Mouse (Mus musculus): ENCODE measurements at regions not wholly inside any gene's neighbourhood (a gene's known extent, or its start where the extent isn't known, plus 50 kb on each side); places are given as distances from the start of the nearest gene placed in this dataset.

GRCm38 (mm10) chr2:136617138-136617537 is 96.1 kb upstream of the Snap25 start:
- intact Hi-C loops (cut with DNase I) = no loop called here
- no peak for DNase-seq

GRCm38 (mm10) chr2:136618114-136618513 is 95.1 kb upstream of the Snap25 start:
- DNase-seq = no peak
- intact Hi-C loops (cut with DNase I) = no loop called here

- intact Hi-C loops (cut with DNase I) = no loop called here
- no peak for DNase-seq
These were observed 92.9 kb upstream of the Snap25 start for GRCm38 (mm10) chr2:136620309-136620708.

GRCm38 (mm10) chr2:136620969-136621368 is 92.3 kb upstream of the Snap25 start:
- intact Hi-C loops (cut with DNase I) = no loop called here
- DNase-seq = no peak

- DNase-seq = no peak
- intact Hi-C loops (cut with DNase I) = no loop called here
These were observed 89.3 kb upstream of the Snap25 start for GRCm38 (mm10) chr2:136623808-136624489.

GRCm38 (mm10) chr2:136624490-136624850 is 88.8 kb upstream of the Snap25 start:
- no peak for DNase-seq
- intact Hi-C loops (cut with DNase I) = no loop called here

- DNase-seq = no peak
- intact Hi-C loops (cut with DNase I) = no loop called here
These were observed 66.3 kb upstream of the Snap25 start for GRCm38 (mm10) chr2:136646917-136647316.

- DNase-seq = peak; percentile 34 to 35
- intact Hi-C loops (cut with DNase I) = no loop called here
These were observed 64.6 kb upstream of the Snap25 start for GRCm38 (mm10) chr2:136648606-136649005.

GRCm38 (mm10) chr2:136650721-136651120 is 62.5 kb upstream of the Snap25 start:
- intact Hi-C loops (cut with DNase I) = no loop called here
- DNase-seq = no peak

- intact Hi-C loops (cut with DNase I) = no loop called here
- DNase-seq = no peak
These were observed 60.8 kb upstream of the Snap25 start for GRCm38 (mm10) chr2:136652206-136653003.

Measured in heart, postnatal 36 days (tissue).